Mouse (Mus musculus): ENCODE data around the gene Tomm22. TPM values are rescaled to one million over a fixed set of nuclear protein-coding genes. Genes with fewer than 3 reads are reported as not detected.

Gene Tomm22
- polyA plus RNA-seq, 1 experiment from 2014 or later = 134 TPM

Other genes starting within 250 kb of the Tomm22 start
- 8.0 and 9.2 TPM in 2 replicates for gene Csnk1e, start 215.3 kb upstream of the Tomm22 start, polyA plus RNA-seq (2015; fragmentation: Nextera tagmentation; extraction: Ambion mirVana)
- gene Kcnj4, start 165.6 kb upstream of the Tomm22 start, polyA plus RNA-seq (2015; fragmentation: Nextera tagmentation; extraction: Ambion mirVana) = not detected in 2 replicates
- 4.5 and 5.3 TPM in 2 replicates for gene Kdelr3, start 154.4 kb upstream of the Tomm22 start, polyA plus RNA-seq (2015; fragmentation: Nextera tagmentation; extraction: Ambion mirVana)
- gene Ddx17, start 124.1 kb upstream of the Tomm22 start, polyA plus RNA-seq (2015; fragmentation: Nextera tagmentation; extraction: Ambion mirVana) = 11.6 and 12.8 TPM in 2 replicates
- gene Dmc1, start 65.8 kb upstream of the Tomm22 start, polyA plus RNA-seq (2015; fragmentation: Nextera tagmentation; extraction: Ambion mirVana) = 0.18 and 0.24 TPM in 2 replicates
- 0.05 and 0.12 TPM in 2 replicates for gene Fam227a, start 11.9 kb upstream of the Tomm22 start, polyA plus RNA-seq (2015; fragmentation: Nextera tagmentation; extraction: Ambion mirVana)
- gene Cby1, start 11.7 kb upstream of the Tomm22 start, polyA plus RNA-seq (2015; fragmentation: Nextera tagmentation; extraction: Ambion mirVana) = 12.3 and 12.7 TPM in 2 replicates
- gene Josd1, start 17.1 kb downstream of the Tomm22 start, polyA plus RNA-seq (2015; fragmentation: Nextera tagmentation; extraction: Ambion mirVana) = 20.1 and 22.3 TPM in 2 replicates
- 29.9 and 33.5 TPM in 2 replicates for gene Gtpbp1, start 20.0 kb downstream of the Tomm22 start, polyA plus RNA-seq (2015; fragmentation: Nextera tagmentation; extraction: Ambion mirVana)
- gene Sun2, start 71.7 kb downstream of the Tomm22 start, polyA plus RNA-seq (2015; fragmentation: Nextera tagmentation; extraction: Ambion mirVana) = 2.1 and 2.6 TPM in 2 replicates
- gene Dnal4, start 107.0 kb downstream of the Tomm22 start, polyA plus RNA-seq (2015; fragmentation: Nextera tagmentation; extraction: Ambion mirVana) = 7.7 and 9.0 TPM in 2 replicates
- 0.08 and 0.17 TPM in 2 replicates for gene Nptxr, start 133.9 kb downstream of the Tomm22 start, polyA plus RNA-seq (2015; fragmentation: Nextera tagmentation; extraction: Ambion mirVana)
- not detected in 2 replicates for gene Npcd, start 163.4 kb downstream of the Tomm22 start, polyA plus RNA-seq (2015; fragmentation: Nextera tagmentation; extraction: Ambion mirVana)
- gene Cbx6, start 163.8 kb downstream of the Tomm22 start, polyA plus RNA-seq (2015; fragmentation: Nextera tagmentation; extraction: Ambion mirVana) = 6.7 and 8.1 TPM in 2 replicates
- 33.5 and 34.5 TPM in 2 replicates for gene Apobec3, start 220.8 kb downstream of the Tomm22 start, polyA plus RNA-seq (2015; fragmentation: Nextera tagmentation; extraction: Ambion mirVana)

Measured in liver, embryonic 15.5 days (tissue).